Mouse (Mus musculus): Measurements from ENCODE around the gene Rras.

Rras gene

DNA sequence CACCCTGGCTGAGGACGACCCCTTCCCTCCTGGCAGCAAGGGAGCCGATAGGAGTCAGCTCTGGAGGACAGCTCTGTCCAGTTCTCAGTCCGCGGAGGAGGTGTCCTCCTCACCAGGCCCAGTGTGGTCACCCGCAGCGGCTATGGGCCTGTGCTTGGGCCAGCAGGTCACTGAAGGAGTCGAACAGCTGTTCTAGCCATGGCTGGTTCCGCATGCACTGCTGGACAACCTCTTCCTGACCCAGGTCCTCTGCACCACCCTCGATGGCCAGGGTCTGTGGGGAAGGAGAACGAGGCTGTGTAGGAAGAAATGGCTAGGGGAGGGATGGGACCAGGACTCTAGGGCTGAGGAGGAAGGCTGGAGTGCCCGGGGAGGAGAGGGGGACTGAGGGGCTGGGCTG, 10.6 kb downstream of the Rras start:
- no peak for DNase-seq

DNA sequence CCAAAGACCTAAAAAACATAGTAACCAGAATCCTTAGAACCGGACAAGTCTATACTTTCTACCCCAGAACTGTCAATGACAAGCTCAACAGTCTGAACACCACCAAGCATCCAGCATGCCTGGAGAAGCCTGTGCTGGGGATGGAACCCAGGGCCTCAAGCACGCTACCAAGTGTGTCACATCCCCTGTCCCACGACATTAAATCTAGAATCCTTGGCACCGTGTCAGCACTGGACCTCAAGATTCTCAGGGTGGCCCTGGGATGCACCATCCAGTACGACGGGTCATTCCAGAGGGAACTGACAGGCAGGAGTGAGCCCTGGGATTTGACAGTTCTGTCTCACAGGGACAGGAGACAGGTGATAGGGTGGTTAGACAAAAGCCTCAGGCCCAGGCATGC, 12.2 kb downstream of the Rras start:
- DNase-seq = no peak

DNA sequence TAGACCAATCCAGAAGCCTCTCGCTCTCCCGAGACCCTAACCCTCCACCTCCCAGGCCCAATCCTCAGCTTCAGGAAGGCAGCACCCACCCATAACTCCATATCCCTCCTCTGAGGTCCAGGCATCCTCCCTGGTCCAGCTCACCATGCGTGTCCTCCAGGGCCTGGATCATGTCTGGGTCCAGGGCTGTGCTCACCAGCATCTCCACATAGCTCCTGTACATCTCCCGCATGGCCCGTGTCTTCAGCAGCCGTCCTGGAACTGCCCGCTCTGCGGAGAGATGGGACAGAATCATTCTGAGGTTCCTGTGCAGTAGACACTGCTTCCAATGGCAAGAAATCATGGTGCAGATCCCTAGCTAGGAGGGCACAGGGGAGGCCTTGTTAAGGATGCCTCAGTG, 13.1 kb downstream of the Rras start:
- DNase-seq = no peak

DNA sequence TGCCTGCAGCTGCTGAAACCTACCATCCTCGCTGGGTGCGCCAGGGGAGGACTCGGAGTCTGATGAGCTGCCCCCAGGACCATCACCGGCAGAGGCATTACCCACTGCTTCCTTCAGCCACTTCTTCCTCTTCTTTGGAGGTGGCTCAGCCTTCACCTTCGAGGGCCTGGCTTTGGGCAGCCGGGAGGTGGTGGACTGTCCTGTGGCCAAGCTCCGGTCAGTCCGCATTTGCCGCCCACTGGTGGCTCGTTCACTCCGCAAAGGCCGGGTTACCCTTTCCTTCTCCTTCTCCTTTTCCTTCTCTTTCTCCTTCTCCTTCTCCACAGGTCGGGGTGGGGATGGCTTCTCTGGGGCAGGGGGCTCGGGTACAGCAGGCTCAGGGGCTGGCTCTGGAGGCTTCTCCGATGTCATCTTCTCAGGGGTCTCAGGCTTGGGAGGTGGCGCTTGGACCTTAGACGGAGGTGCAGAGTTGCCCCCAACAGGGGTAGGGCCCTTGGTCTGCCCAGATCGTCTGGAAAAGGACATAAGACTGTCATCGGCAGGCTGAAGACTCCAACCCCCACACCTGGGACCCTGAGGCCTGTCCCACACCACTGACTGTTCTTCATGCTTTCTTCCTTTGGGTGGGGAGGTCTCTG, 16.1 kb downstream of the Rras start:
- no peak for DNase-seq

DNA sequence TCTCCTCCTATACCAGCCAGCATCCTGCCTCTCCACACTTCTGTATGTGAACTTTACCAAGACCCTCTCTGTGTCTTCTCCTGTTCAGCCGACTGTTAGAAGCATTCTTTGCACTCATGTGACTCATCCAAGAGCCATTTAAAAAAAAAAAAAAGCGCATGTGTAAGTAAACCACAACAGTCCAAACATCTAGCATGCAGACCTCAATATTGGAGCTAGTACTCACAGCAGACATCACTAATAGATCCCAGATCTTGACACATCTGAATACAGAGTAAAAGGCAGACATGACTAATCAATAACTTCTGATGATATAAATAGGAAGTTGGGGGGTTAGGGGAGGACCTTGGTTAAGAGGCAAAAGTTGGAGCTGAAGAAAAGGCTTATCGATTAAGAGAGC, 17.9 kb downstream of the Rras start:
- DNase-seq = no peak

DNA sequence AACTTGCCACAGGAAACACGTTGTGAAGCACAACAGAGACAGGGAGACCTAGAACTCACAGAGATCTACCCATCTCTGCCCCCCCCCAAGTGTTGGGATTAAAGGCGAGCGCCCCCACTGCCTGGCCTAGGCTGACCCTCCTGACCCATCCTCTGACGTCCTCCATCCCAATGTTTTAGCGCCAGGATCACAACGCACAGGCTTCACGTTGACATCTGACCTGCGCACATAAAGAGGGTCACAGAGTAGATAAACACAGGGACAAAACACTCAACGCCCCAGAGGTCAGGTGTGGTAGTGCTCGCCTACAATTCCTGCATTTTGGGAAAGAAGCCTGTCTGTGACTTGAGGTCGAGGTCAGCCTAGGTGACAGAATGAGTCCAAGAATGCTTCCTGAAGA, 18.9 kb downstream of the Rras start:
- no peak for DNase-seq

DNA sequence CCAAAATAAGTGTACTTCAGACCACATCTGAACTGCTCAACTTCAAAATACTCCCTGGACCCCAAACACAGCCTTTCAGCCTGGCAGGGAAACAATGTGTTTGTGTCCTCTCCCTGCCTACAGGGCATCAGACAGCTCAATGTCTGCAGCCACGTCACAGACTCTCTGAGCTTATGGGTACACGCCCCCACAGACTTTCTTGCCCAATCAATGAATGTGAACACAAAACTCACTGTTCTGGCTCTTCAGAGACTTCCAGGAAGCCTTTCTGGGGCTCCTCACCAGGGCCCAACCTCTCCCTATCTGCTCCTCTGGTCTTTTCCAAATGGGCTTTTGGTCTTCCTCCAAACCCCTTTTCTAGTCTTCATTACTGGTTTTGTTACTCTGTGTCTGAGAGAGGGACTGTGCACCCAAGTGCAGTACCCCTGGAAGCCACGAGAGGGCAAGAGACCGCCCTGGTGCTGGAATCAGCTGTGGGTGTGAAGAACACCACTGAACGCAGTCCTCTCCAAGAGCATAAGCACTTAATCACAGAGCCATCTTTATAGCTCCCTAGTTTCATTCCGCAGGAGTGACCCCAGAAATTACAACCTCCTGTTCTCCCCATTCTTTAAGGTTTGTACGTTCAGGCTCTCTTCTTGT, 20.1 kb downstream of the Rras start:
- no peak for DNase-seq

DNA sequence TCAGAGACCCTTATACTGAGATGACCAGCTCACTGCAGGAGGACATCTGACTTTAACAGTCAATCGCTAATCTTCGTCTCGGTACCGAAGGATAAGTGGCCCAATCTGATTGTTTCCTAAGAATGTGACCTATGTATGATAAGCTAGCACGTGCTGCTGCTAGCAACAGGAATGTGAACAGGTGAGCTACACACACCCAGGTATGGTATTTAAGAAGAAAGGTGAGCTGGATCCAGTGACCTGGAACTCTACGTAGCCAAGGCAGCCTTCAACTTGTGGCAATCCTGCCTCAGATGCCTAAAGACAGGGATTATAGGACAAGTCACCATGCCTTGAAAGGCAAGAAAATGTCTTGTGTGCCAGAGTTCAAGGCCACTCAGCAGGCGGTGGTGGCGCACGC, 20.6 kb downstream of the Rras start:
- no peak for DNase-seq

DNA sequence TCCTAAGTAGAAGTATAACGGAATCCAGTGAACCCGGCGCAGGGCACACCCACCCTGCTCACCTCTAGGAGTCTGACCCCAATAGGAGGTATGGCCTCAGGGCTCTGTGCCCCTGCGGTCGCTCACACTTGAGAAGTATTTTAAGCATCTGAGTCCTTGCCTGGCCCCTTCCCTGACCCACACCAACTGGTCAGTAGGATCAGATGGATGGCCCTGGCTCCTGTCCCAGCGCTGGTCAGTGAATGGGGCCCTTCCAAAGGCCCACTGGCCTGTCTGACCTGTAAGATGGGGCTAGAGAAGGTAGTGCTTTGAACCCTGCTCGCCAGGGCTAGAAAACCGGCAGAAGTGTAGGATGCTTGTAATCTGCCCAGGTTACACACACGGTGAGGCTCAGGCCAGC, 23.1 kb downstream of the Rras start:
- no peak for DNase-seq

DNA sequence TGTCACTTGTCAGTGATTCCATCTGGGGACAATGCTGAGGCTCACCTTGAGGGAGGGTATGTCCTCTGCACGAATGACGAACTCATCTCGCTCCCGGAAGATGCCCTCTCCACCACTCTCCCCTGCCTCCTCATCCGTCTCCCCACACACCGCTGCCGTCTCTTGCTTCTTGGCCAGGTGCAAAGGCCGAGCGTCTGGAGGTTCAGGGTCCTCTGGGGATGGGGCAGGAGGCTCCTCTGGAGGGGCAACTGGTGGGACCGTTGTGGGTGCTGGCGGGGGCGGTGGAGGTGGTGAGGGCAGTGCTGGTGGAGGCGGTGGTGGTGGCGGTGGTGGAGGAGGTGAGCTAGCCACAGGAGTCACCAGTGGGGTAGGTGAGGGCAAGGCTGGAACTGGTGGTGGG, 25.5 kb downstream of the Rras start:
- no peak for DNase-seq

DNA sequence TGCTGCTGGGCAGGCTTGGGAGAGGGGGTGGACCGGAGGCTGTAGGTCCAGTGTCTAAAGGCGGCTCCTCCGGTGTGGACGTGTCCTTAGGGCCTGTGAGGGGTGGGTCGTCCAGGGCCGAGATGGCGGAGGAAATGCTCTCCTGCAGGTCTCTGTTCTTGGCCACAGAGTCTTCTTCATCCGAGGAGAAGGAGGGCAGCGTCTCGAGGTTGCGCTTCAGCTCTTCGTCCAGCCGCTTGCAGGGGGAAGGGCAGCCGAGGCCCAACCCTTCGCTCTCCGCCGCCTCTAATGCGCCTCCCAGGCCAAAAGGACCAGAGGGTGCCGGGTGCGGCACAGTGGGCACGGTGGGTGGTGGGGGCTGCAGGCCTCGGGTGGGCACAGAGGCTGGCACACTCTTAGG, 28.0 kb downstream of the Rras start:
- no peak for DNase-seq

DNA sequence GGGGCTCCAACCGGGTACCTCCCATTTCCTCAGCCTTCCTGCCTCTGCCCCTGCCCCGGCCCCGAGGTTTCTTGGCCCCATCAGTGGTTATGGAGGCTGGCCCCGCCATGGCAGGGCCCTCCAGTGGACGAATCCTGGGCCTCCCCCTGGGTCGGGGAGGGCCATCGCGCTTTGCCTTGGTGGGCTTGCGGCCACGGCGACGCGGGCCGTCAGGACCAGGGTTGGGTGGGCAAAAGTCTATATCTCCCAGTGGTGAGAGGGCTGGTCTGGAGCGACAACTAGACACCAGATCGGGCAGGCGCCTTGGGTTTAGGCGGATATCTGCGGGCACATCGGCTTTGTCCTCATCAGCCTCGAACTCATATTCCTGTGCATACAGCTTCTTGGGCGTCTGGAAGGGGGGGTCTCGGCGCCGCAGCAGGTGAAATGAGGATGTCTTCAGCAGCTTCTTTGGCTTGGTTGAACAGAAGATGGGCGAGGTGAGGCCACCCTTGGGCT, 29.1 kb downstream of the Rras start:
- no peak for DNase-seq

DNA sequence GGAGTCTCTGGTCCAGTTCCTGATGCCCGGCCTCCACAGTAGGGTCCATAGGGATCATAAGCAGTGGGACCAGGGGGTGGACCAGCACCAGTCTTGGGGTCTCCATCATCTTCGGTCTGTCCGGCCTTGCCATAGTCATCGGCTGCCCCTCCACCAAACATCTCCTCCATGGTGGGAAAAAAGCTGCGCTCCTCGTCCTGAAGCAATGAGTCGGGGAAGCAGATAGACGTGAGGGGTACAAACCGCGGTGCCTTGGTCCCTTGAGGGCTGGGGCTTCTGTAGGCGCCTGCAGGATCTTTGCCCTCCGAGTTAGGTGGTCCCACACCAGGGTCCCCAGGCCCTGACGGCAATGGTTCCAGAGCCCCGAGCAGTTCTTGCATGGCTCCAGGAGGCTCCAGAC, 29.7 kb downstream of the Rras start:
- no peak for DNase-seq

DNA sequence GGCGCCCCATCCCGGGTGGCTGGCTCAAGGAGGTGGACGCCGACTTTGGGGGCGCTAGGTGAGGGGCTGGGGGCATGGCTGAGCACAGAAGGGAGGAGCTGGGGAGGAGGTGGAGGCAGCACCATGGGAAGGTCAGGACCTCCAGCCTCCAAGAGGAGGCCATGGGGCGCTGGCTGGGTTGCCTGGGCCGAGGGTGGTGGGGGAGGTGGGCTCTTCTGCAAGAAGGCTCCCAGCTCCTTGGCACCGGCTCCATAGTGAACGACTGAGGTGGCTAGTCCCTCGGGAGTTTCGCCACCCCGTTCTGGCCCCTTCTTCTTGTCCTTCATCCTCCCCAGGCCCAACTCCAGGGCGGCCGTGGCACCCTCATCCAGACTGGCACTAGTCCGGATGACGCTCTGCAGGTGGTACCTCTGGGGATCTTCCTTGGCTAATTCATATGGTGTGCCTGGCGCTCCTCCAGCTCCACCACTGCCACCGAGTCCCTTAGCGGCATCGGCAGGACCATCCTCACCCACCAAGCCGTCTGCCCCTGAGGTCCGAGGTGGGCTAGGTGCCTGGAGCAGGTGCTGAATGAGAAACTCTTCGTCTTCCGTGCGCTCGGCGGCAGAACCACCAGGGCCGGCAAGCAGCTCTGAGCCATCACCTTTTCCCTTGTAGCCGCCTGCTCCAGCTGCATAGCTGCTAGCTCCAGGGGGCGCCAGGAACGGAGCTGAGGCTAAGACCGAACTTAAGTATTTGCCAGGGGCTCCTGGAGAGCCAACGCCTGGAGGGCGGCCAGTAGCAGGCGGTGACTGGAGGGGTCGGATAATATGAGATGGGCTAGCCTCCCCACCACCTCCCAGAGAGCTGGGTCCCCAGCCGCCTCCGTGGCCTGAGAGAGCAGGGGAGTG, 30.5 kb downstream of the Rras start:
- no peak for DNase-seq

DNA sequence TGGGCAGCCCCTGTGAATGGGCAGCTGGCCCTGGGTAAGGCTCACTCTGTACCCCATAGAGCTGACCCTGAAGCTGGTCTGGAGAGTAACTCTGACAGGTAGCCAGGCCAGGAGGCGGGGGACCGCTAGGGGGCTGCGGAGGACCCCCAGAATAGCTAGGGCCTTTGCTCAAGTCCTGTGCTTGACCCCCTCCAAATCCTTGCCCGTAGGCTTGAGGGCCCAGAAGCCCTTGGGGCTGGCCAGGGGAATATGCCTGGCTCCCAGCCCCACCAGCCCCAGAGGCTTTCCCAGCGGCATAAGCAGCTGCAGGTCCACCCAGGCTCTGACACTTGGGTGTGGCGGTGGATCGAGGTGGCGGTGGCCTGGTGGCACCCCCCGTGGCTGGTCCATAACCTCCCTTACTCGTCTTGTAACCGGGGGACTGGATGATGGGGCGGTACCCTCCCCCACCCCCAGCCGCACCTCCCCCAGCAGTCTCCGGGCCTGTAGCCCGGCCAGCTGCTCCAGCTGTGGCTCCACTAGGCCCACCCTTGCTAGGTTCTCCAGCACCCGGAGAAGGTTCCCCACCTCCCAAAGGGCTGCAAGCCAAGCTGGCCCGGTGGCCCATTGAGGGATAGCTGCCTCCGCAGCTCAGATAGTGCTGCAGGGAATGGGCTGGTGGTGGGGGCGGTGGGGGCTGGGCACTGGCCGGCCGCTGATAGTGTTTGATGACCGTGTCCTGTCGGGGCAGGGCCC, 31.3 kb downstream of the Rras start:
- no peak for DNase-seq

DNA sequence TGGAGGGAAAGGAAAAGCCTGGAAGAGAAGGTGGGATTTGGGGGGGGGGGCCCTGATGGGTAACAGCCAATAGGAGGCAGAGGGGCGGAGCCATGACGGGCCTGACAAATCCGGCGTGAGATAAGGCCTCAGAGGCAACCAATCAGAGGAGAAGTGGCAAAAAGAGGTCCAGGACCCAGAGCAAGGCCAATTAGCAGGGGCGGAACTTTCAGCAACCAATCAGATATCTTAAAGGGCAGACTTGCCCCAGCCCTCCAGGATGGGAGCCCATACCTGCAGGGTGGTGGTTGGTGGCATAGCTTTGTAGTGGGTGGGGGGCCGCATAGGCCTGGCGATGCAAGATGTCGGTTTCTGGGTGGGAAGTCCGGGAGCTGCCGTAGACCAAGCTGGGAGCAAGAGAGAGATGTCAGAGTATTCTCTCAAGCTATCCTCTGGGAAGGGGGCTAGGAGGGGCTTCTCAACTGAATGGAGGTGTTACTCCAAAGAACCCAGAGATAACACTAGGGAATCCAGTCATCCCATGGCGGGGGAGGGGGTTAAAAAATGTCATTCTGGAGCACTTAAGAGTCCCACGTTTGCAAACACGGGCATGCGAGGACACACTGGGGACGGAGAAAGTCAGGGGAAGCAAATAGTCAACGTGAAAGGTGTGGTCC, 33.3 kb downstream of the Rras start:
- peak; percentile 64 for DNase-seq

DNA sequence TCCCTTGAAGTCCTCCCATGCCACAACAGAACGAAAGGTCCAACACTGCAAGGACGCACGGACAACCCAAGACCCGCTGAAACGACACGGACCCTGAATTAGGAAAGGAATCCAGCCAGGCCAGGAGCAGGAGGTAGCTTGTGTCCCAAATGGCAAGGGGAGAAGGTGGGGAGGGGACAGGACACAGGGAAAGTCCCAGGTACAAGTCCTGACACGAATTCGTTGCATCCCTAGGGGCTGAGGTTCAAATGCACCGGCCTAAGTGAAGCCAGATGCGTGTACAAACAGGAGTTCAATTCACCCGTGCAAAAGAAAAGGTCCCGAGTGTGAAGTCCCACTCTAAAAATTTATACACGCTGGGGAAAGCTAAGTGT, 33.8 kb downstream of the Rras start:
- peak; percentile 32 for DNase-seq

DNA sequence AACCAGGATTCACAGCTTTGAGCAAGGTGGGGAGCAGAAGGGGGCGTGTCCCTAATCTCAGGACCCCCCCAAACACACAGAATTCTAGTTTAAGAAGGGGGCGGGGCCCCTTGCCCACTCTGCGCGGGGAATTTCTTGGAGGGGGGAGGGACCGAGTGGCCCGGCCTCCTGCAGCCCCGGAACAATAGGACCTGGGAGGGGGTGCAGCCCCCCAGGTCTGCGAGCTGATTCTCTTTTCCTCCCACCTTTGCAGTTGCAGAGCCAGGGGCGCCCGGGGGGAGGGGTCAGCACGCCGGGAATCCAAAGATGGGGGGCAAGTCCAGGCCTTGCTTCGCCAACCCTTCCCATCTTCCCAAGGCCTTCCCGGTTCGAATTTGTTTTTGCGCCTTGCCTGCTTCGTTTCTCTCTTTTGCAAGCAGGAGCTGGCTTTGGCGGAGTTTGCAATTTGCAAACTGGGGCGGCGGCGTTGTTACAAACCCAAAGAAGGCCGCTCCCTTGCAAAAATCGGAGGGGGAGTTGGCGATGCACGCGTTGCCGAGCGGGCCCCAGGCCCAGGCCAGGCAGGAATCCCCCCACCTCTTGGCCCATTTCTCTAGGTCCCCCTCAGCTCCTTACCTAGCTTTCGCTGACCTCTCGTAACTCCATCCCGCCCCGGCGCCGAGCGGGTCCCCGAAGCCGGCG, 34.6 kb downstream of the Rras start:
- DNase-seq = peak; percentile 65

DNA sequence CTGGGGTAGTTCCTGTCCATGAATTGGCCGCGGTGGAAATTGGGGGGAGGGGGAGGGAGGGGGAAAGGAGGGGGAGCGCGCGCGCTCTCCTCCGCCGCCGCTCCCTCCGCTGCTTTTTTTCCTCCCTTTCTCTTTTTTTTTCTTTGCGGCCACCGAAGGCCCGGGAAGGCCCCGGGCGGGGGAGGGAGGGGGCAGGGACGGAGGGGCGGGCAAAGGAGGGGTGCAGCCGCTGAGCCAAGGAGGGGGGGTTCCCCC, 35.0 kb downstream of the Rras start, which contains the start of gene Prr12:
Prr12 (minus strand) TSS at position 20 of the 255 bp plus-strand sequence.
- DNase-seq = no peak

DNA sequence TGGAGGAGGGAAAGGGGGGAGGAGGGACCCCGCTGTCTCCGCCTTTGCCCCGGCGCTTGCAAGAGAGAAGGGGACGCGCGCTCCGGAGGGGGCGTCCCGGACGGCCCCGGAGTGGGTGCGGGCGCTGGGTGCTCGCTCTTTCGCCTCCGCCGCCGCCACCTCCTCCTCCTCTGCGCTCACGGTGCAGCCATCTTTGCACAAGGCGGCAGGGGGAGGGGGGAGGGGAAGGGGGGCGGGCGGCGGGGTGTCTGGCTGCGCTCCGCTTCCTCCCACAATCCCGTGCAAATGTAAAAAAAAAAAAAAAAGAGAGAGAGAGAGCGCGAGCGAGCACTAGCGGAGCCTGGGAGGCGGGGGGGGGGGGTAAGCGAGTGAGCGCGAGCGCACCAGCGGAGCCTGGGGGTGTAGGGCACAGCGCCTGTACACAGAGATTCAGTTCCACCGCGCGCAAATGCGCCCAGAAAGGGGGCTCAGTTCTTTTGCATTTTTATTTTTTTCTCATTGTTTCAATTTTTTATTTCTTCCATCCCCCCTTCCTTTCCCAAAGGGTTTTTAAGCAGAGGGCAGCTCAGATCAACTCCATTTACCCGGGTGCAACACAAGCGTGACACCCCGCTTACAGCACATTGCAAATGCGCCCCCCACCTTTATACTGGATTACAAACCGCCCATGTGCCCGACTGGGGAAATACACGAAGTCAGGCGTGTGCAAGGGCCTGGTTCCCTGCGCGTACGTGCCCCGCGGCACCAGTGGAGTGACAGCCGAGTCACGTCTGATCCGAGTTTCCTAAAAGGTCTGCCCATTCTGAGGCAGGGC, 35.6 kb downstream of the Rras start:
- peak; percentile 82 for DNase-seq

DNA sequence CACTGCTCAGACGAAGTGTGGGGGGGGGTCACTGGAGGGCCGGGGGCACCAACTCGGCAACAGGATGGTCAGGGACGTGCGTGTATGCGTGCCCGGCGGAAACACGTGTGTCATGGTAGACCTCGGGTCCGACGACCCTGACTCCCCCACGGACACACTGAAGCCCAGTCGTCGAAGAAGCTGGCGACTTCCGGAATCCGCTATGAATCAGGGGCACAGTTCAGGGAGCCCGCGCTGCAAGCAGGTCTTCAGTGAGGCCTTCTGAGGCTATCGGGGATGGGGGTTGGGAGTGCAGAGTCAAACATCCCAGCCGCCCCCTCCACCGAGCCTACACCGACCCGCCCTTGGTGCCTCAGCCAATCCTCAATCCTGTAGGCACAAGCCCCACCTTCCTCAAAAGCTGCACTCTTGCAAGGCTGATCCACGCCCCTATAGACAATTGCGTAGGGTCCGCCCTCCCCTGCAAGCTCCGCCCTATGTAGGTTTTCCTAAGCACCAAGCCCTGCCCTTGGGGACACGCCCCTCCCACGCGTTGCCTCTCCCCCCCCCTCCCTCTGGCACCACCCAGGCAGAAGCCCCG, 36.3 kb downstream of the Rras start:
- peak; percentile 91 for DNase-seq

Data from cerebellum, adult 8-10 months (tissue).